Mouse (Mus musculus): ENCODE results near the gene Cdc6.
"Not testable (repeated sequence)": the region's sequence is repeated elsewhere in the genome, so short reads cannot be mapped to it uniquely, and the experiment has no call there.

DNA sequence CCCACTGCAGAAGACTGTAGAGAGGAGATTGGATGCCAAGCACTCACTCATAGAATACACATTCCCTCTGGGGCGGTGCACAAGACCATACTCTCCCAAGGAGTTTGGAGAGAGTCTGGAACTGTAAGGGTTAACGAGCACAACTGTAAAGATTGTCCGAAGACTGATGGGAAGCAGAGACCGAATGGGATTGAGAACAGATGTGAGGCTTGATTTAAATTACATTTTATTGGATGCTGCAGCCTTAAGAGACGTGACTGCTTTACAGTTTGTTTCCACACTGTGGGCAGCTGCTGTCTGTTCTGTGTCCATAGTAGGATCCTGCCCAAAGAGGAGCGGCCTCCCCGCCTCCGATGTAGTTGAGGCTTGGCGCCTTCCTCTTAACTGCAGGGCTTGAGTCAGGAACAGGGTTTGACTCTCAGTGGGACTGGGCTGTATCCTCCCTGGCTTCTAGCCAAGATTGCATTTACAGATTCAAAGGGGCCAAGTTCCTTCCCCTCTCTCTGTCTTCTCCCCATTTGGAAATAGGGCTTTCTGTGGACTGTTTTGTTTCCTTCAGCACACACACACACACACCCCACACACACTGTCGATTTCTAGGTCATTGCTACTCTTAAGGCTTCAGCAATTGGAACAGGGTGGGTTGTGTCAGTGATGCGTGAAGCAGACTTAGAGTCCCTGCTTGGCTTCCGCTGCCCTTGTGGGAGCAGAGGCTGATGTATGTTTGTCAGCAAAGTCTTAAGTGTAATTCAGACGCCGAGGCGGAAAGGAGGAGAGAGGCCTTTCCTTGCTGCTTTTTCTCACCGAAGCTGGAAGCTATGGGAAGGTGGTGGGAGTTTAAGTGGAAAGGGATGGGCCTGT lies 15.5 kb downstream of the Cdc6 start:
- not testable (repeated sequence) for TF ChIP-seq POLR2A (IDR thresholded peaks at IDR 0.05; ENCODE audit: insufficient read depth, low read depth, low read length); CTCF (IDR thresholded peaks at IDR 0.05)

Data from heart, adult 2 months (tissue).